Mouse (Mus musculus): ENCODE data around the gene Hid1.
A peak's percentile ranks its signal among the peaks of the same experiment; 100 is the strongest.

DNA sequence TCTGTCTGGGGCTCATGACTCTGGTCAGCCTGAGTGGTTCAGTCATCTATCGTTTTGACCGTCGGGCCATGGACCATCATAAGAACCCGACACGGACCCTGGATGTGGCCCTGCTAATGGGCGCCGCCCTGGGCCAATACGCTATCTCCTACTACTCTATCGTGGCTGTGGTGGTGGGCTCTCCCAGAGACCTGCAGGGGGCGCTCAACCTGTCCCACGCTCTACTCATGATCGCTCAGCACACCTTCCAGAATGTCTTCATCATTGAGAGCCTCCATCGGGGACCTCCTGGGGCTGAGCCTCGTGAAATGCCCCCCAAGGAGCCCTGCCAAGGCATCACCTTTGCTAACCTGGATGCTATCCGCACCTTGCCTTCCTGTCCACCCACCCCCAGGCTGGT, 38.2 kb downstream of the Hid1 start:
- TF ChIP-seq POLR2A (IDR thresholded peaks at IDR 0.05; ENCODE audit: insufficient read depth, low read depth, low read length) = no peak
- TF ChIP-seq CTCF (IDR thresholded peaks at IDR 0.05; ENCODE audit: insufficient read depth, low read depth, low read length) = 0 out of 2 replicates have a peak, but pooled peaks have one; percentile 12
